Mouse (Mus musculus) cerebellum, adult 9-11 months (tissue): Measurements from ENCODE around the gene Dapp1.

Source experiments
- DNase-seq: peaks from one replicate; pipeline ENCODE4 v3.0.0; 2022

Gene Dapp1

DNA sequence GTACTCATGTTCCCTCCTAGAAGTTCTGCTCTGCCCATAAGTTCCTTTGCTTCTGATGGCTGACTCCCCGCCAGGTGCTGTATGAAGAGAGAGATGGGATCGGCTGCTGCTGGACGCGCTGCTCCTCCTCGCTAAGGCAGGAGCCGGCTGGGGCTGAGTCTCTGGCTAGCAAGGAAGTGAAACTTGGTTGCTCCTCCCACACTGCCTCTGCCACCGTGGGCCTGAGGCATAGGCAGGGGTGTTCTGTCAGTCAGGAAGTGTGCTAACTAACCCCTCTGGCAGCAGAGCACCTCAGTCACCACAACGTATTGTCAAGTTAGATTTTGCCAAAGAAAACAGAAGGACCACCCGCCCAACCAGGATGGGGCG, at the start of gene Dapp1:
Gene Dapp1, minus strand, starts transcription at position 164 of the 369 bp plus-strand sequence.
- no peak for DNase-seq

DNA sequence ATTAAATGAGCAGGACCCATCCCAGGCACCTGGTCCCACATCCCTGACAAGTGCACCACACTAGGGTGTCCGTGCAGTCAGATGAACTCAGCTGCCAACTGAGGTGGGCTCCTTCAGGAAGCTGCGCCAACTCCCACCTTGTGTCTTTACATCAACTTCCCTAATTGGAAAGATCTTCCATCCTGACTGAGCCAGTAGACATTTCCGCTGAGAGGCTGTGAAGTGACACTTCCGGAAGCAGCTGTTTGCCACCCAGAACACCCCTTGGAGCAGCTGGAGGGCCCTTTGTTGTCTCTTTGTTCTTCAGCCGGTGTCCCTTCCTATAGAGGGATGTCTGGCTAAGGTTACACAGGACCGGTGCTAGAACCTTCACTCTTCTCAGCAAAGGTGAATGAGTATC, 49.2 kb upstream of the Dapp1 start:
- DNase-seq: peak; percentile 22

DNA sequence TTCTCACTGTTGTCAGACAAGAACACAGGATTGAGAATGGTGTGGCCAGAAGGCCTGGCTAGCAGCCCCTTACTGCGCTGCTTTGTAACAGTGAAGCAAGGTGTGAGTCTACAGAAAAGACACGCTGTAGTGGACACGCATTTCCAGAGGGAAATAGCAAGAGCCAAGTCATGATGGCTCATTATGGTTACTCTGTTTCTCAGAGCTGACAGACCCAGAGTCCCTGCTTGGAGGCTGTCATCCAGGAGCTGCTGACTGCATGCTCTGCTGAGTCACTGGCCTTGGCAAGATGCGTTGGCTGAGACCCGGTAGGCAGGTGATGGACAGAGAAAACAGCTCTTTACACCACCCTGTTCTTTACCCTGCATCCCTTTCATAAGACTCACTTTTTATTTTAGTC, 48.0 kb upstream of the Dapp1 start:
- DNase-seq: peak; percentile 86

DNA sequence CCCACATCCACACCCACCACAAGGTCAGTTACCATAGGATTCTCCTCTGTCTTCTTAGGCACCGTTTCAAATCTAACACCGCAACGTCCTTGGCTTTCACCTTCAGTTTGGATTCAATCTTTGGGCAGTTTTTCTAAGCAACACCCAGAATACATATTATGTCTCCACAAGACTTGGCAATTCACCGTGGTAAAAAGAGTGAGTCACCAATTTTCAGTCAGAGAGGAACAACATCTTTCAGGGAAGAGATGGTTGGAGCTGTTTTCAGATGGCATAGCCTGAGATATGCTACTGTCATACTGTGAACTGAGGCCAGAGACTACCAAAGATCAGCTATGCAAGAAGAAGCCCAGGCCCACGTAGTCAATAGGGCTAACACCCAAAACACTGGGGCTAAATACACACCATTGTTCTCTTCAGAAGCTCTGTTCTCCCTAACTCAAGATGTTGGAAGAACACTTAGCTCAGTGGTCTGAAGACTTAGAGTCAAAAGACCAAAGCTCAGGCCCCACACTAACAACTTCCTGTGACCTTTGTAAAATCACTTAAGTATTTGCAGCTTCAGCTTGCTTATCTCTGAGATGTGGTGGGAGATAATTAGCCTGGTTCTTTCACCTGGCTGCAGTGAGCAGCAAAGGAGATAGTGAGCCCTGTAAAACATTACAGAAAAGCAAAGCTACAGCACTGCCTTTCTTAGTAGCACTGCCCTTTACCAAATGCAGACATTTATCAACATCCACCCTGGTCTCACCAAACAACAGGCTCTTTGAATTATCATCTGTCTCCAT, 46.4 kb upstream of the Dapp1 start:
- DNase-seq: no peak

DNA sequence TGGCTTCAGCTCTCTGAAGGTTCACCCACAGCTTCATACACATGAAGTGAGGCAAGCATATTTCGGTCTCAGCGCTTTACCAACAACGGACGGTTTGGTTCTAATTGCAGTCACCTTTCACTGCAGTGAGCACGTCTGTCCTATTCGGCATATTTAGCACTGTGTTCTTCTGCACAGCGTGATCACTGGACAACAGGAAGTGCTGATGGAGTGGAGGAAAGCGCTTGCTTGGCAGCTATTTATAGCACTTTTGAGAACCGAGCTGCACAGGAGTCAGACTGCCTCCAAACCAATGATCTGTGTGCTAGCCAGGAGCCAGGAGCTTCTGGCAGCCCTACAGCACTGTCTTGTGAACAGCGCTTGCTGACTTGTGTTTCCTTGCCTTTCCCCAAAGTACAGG, 44.9 kb upstream of the Dapp1 start:
- peak; percentile 94 for DNase-seq

DNA sequence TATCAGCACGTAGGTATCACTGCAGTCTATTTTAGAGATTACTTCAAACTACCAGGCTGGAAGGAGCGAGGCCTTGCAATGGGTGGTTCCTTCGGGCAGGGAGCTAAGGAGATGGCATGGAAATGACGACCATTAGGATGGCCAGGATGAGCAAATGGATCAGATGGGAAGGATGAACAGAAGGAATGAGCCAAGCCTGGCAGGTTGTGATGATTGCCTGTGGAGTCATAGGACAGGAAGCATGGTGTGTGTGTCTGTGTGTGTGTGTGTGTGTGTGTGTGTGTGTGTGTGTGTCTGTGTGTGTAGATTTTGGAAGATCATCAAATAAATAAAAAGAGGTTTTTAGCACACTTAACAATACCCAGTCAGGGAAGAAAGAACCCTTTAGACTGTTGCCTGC, 41.3 kb upstream of the Dapp1 start:
- DNase-seq: no peak

DNA sequence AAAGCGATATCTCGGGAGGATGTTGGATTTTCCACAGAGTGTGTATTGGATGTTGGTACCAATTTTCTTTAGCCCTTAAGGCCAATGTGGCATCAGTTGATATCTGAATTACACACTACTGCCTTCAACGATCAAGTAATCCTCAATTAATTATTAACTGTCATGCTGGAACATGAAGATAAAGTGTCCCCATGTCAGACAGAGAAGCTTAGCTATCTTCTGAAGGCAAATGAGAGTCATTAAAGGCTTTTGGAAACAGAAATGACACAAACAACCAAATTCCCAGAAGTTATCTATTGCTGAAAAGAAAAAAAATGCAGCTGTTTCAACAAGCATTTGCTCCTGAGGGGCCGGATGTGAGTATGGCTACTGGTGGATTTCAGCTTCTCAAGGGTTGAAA, 40.7 kb upstream of the Dapp1 start:
- DNase-seq: no peak

GRCm38 (mm10) chr3:138016810-138017209, 35.5 kb upstream of the Dapp1 start:
- no peak for DNase-seq

- no peak for DNase-seq
These were observed 33.4 kb upstream of the Dapp1 start for GRCm38 (mm10) chr3:138014725-138015124.

GRCm38 (mm10) chr3:138012351-138012750, 31.0 kb upstream of the Dapp1 start:
- no peak for DNase-seq

DNA sequence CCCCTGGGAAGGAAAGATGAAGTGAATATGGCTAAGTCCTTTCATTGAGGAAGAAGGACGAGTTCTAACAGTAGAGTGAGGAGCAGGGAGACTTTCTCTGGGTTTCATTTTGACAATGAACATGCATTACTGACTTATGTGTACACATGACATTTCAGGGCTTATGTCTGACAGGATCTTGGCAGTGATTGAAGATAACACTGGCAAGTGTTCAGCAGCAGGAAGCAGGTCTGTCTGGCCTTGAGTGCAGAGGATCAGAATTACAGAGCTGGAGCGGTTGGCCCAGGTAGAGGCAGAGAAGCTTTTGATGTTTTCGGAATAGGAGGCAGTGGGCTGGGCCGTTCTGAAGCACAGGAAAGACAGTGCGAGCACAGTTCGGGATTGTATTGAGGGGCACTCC, 26.8 kb upstream of the Dapp1 start:
- no peak for DNase-seq

- no peak for DNase-seq
These were observed 25.6 kb upstream of the Dapp1 start for GRCm38 (mm10) chr3:138006896-138007295.

GRCm38 (mm10) chr3:138003264-138003663, 21.9 kb upstream of the Dapp1 start:
- DNase-seq: no peak

GRCm38 (mm10) chr3:138002545-138002944, 21.2 kb upstream of the Dapp1 start:
- no peak for DNase-seq

GRCm38 (mm10) chr3:138001865-138002264, 20.5 kb upstream of the Dapp1 start:
- DNase-seq: no peak

GRCm38 (mm10) chr3:138000724-138001069, 19.4 kb upstream of the Dapp1 start:
- DNase-seq: no peak

DNA sequence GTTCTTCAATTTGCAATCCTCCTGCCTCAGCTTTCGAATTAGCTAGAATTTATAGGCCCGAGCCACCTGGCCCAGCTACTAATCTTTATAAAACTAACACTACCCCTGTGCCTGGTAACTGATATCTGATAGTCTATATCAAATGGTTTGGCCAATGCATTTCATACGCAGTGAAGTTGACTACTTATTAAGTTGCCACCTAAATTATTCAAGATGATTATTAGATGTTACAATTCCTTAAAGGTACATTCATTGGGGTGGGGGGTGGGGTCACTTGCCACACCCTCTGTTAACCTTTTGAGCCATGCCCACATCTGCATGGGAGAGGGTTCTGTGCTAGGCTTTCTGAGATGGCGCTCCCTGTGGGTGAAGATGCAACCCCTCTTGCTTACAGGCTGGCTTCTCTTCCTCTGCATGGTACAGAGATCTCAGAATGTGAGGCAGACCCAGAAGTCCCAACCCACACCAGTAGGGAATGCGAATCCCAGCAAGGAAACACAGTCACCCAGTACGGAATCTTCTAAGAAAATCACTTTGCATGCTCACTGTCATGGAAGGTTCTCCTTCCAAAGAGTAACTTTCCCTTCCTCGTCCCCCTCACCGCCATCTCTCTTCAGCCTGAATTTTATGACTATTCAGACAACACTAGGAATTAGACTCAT, 18.8 kb upstream of the Dapp1 start:
- DNase-seq: no peak

- no peak for DNase-seq
These were observed 18.0 kb upstream of the Dapp1 start for GRCm38 (mm10) chr3:137999224-137999790.

- no peak for DNase-seq
These were observed 17.3 kb upstream of the Dapp1 start for GRCm38 (mm10) chr3:137998491-137999223.

- DNase-seq: no peak
These were observed 14.1 kb upstream of the Dapp1 start for GRCm38 (mm10) chr3:137995486-137995885.

DNA sequence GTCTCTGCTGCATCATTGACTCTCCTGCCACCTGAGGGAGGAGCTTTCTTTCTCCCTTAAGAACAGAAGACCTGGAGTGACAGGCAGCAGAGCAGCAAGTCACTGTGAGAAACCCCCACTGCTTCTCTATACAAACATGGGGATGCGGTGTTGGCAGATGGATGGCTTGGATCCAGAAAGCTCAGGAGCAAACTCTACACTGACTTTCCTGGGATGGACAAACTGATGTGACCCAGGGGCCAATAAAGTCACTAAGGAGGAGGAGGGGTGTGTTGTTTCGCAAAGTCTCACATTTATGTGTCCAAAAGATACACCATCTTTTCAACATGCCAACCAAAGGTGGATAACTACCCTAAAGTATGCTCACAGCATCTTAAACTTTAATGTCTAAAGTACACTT, 12.9 kb upstream of the Dapp1 start:
- no peak for DNase-seq

DNA sequence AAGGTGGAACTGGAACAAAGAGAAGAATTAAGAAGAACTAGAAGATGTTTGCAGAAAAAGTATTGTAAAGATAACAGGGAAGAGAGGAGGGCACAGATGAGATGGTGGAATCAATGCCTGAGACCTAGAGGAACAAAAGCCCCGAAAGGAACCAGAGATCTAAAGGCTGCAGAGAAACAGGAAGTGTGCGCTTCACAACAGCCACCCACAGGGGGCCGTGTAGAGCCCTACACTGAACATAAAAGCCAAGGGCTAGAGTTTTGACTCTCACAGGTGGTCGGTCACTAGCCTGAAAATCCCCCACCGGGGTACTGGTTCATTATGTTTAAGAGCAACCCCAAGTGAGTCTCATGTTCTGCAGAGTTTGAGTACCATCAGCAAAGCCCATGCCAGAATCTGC, 11.0 kb upstream of the Dapp1 start:
- no peak for DNase-seq

- peak; percentile 86 for DNase-seq
These were observed 9.8 kb upstream of the Dapp1 start for GRCm38 (mm10) chr3:137991183-137991582.

DNA sequence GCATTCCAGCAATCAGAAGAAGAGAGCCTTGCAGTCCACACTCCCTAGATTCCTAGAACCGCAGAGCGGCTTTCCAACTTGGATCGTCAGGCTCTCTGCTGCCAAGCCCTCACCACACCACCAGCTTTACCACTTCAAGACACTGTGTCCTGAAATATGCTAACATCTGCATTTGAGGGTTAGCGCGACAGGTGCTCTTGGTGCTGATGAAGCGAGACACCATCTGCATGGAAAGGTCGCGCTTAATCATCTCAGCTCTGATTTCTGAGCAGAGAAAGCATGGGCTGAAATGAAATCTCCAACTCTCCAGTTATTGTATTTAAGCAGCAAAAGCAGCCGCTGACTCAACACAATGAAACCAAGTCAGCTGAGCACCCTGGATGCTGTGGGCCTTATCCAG, 8.1 kb upstream of the Dapp1 start:
- no peak for DNase-seq
